Mouse (Mus musculus): ENCODE data around the gene Gm9857. TPM values are rescaled to one million over a fixed set of nuclear protein-coding genes. Genes with fewer than 3 reads are reported as not detected.
A peak's percentile ranks its signal among the peaks of the same experiment; 100 is the strongest.

Gene Gm9857
- polyA plus RNA-seq (2015; fragmentation: Nextera tagmentation; extraction: Ambion mirVana), result not detected in 2 replicates

- ATAC-seq (ENCODE audit: low FRiP score), result peak; percentile 88
- H3K9ac ChIP-seq, result peak within 1 kb of the TSS; percentile 58; the same call in 1 of the 2 replicates
- peak within 1 kb of the TSS; percentile 37 for H3K4me3 ChIP-seq
These were observed at the start of gene Gm9857 for GRCm38 (mm10) chr3:108940001-108940633. TSS of gene Gm9857 (minus strand) at chr3:108940445.

GRCm38 (mm10) chr3:108987009-108987659 is 46.9 kb upstream of the Gm9857 start:
- H3K27ac ChIP-seq, result peak overlapping the region; percentile 75

More at GRCm38 (mm10) chr3:108940001-108940633, at the start of gene Gm9857:
- Histone ChIP-seq H3K4me2 (peak within 1 kb of the TSS; percentile 55), H3K27me3 (no peaks in the 10 kb centered on the region), H3K27ac (no peak within 1 kb of the TSS), H3K9me3 (no peaks in the 10 kb centered on the region), H3K4me1 (replicated peaks) (no peaks in the 10 kb centered on the region), H3K36me3 (no peaks in the 10 kb centered on the region)
- 66% methylated on average over 43 of the region's 59 CpGs for WGBS

GRCm38 (mm10) chr3:108986534-108986933 is 46.3 kb upstream of the Gm9857 start:
- peaks cover 56% of the 10 kb centered on the region for H3K36me3 ChIP-seq
- no peaks in the 10 kb centered on the region for H3K9me3 ChIP-seq
- H3K4me3 ChIP-seq, result no peak overlapping the region
- H3K9ac ChIP-seq, result no peak overlapping the region
- no peaks in the 10 kb centered on the region for H3K27me3 ChIP-seq
- H3K4me2 ChIP-seq, result no peak overlapping the region
- peak overlapping the region; percentile 75; the same call in 1 of the 2 replicates for H3K27ac ChIP-seq
- ATAC-seq (ENCODE audit: low FRiP score), result peak; percentile 72
- peaks cover 10% of the 10 kb centered on the region for H3K4me1 ChIP-seq (replicated peaks)
- 68% methylated on average over 1 of the region's 1 CpGs for WGBS

More at GRCm38 (mm10) chr3:108987009-108987659, 46.9 kb upstream of the Gm9857 start:
- Histone ChIP-seq H3K36me3 (peaks cover 60% of the 10 kb centered on the region), H3K9ac (no peak overlapping the region), H3K27me3 (no peaks in the 10 kb centered on the region), H3K4me3 (no peak overlapping the region), H3K9me3 (no peaks in the 10 kb centered on the region), H3K4me2 (no peak overlapping the region), H3K4me1 (replicated peaks) (peaks cover 10% of the 10 kb centered on the region)
- 61% methylated on average over 12 of the region's 12 CpGs for WGBS
- peak; percentile 69 for ATAC-seq (ENCODE audit: low FRiP score)

GRCm38 (mm10) chr3:108983989-108984388 is 43.7 kb upstream of the Gm9857 start:
- peaks cover 10% of the 10 kb centered on the region for H3K4me1 ChIP-seq (replicated peaks)
- ATAC-seq (ENCODE audit: low FRiP score), result no peak
- H3K27me3 ChIP-seq, result no peaks in the 10 kb centered on the region
- H3K9ac ChIP-seq, result no peak overlapping the region
- H3K27ac ChIP-seq, result no peak overlapping the region
- H3K36me3 ChIP-seq, result peaks cover 54% of the 10 kb centered on the region
- no peak overlapping the region for H3K4me2 ChIP-seq
- WGBS, result 92% methylated on average over 5 of the region's 5 CpGs
- no peak overlapping the region for H3K4me3 ChIP-seq
- H3K9me3 ChIP-seq, result no peaks in the 10 kb centered on the region

GRCm38 (mm10) chr3:108981946-108982345 is 41.7 kb upstream of the Gm9857 start:
- WGBS, result 86% methylated on average over 6 of the region's 6 CpGs
- ATAC-seq (ENCODE audit: low FRiP score), result no peak

GRCm38 (mm10) chr3:108977340-108978030 is 37.2 kb upstream of the Gm9857 start:
- WGBS, result 96% methylated on average over 13 of the region's 13 CpGs
- no peak for ATAC-seq (ENCODE audit: low FRiP score)
- Histone ChIP-seq H3K27me3 (no peaks in the 10 kb centered on the region), H3K27ac (no peak overlapping the region), H3K9me3 (no peaks in the 10 kb centered on the region), H3K9ac (no peak overlapping the region), H3K4me2 (no peak overlapping the region), H3K4me3 (no peak overlapping the region), H3K4me1 (replicated peaks) (no peaks in the 10 kb centered on the region), H3K36me3 (peaks cover 63% of the 10 kb centered on the region)

More at GRCm38 (mm10) chr3:108981946-108982345, 41.7 kb upstream of the Gm9857 start:
- Histone ChIP-seq H3K4me1 (replicated peaks) (peaks cover 7% of the 10 kb centered on the region), H3K9me3 (no peaks in the 10 kb centered on the region), H3K27ac (no peak overlapping the region), H3K27me3 (no peaks in the 10 kb centered on the region), H3K9ac (no peak overlapping the region; the same call in 1 of the 2 replicates), H3K36me3 (peaks cover 69% of the 10 kb centered on the region), H3K4me3 (no peak overlapping the region), H3K4me2 (no peak overlapping the region)

GRCm38 (mm10) chr3:108974920-108975485 is 34.8 kb upstream of the Gm9857 start:
- peaks cover 53% of the 10 kb centered on the region for H3K36me3 ChIP-seq
- H3K4me3 ChIP-seq, result no peak overlapping the region
- 89% methylated on average over 15 of the region's 15 CpGs for WGBS
- H3K9me3 ChIP-seq, result no peaks in the 10 kb centered on the region
- no peaks in the 10 kb centered on the region for H3K4me1 ChIP-seq (replicated peaks)
- no peak overlapping the region for H3K27ac ChIP-seq
- H3K9ac ChIP-seq, result no peak overlapping the region
- ATAC-seq (ENCODE audit: low FRiP score), result no peak
- H3K27me3 ChIP-seq, result no peaks in the 10 kb centered on the region
- no peak overlapping the region for H3K4me2 ChIP-seq

GRCm38 (mm10) chr3:108973980-108974660 is 33.9 kb upstream of the Gm9857 start:
- H3K4me1 ChIP-seq (replicated peaks), result no peaks in the 10 kb centered on the region
- H3K27ac ChIP-seq, result no peak overlapping the region
- H3K27me3 ChIP-seq, result no peaks in the 10 kb centered on the region
- H3K9me3 ChIP-seq, result no peaks in the 10 kb centered on the region
- no peak overlapping the region for H3K9ac ChIP-seq
- no peak overlapping the region for H3K4me3 ChIP-seq
- H3K4me2 ChIP-seq, result no peak overlapping the region
- peaks cover 44% of the 10 kb centered on the region for H3K36me3 ChIP-seq
- no peak for ATAC-seq (ENCODE audit: low FRiP score)
- 85% methylated on average over 13 of the region's 13 CpGs for WGBS

- peaks cover 5% of the 10 kb centered on the region for H3K36me3 ChIP-seq
- no peaks in the 10 kb centered on the region for H3K9me3 ChIP-seq
- H3K27me3 ChIP-seq, result no peaks in the 10 kb centered on the region
- H3K4me3 ChIP-seq, result no peak overlapping the region
- peaks cover 17% of the 10 kb centered on the region for H3K4me1 ChIP-seq (replicated peaks)
- WGBS, result 96% methylated on average over 3 of the region's 3 CpGs
- no peak for ATAC-seq (ENCODE audit: low FRiP score)
- no peak overlapping the region for H3K4me2 ChIP-seq
- no peak overlapping the region for H3K27ac ChIP-seq
- no peak overlapping the region for H3K9ac ChIP-seq
These were observed 25.8 kb upstream of the Gm9857 start for GRCm38 (mm10) chr3:108966051-108966450.

GRCm38 (mm10) chr3:108964361-108965044 is 24.3 kb upstream of the Gm9857 start:
- no peak for ATAC-seq (ENCODE audit: low FRiP score)

GRCm38 (mm10) chr3:108963776-108964175 is 23.5 kb upstream of the Gm9857 start:
- no peaks in the 10 kb centered on the region for H3K36me3 ChIP-seq
- H3K27ac ChIP-seq, result no peak overlapping the region
- no peak overlapping the region for H3K4me2 ChIP-seq
- no peak for ATAC-seq (ENCODE audit: low FRiP score)
- H3K9ac ChIP-seq, result no peak overlapping the region
- H3K4me1 ChIP-seq (replicated peaks), result peaks cover 19% of the 10 kb centered on the region
- no peaks in the 10 kb centered on the region for H3K9me3 ChIP-seq
- H3K27me3 ChIP-seq, result no peaks in the 10 kb centered on the region
- H3K4me3 ChIP-seq, result no peak overlapping the region
- WGBS, result 86% methylated on average over 3 of the region's 3 CpGs

More at GRCm38 (mm10) chr3:108964361-108965044, 24.3 kb upstream of the Gm9857 start:
- H3K9ac ChIP-seq, result no peak overlapping the region
- H3K9me3 ChIP-seq, result no peaks in the 10 kb centered on the region
- peaks cover 19% of the 10 kb centered on the region for H3K4me1 ChIP-seq (replicated peaks)
- no peaks in the 10 kb centered on the region for H3K27me3 ChIP-seq
- H3K36me3 ChIP-seq, result no peaks in the 10 kb centered on the region
- 79% methylated on average over 7 of the region's 7 CpGs for WGBS
- no peak overlapping the region for H3K27ac ChIP-seq
- no peak overlapping the region for H3K4me3 ChIP-seq
- no peak overlapping the region for H3K4me2 ChIP-seq

Data from hindbrain, embryonic 13.5 days (tissue).